Mouse (Mus musculus): Measurements from ENCODE around the gene Myh14.

DNA sequence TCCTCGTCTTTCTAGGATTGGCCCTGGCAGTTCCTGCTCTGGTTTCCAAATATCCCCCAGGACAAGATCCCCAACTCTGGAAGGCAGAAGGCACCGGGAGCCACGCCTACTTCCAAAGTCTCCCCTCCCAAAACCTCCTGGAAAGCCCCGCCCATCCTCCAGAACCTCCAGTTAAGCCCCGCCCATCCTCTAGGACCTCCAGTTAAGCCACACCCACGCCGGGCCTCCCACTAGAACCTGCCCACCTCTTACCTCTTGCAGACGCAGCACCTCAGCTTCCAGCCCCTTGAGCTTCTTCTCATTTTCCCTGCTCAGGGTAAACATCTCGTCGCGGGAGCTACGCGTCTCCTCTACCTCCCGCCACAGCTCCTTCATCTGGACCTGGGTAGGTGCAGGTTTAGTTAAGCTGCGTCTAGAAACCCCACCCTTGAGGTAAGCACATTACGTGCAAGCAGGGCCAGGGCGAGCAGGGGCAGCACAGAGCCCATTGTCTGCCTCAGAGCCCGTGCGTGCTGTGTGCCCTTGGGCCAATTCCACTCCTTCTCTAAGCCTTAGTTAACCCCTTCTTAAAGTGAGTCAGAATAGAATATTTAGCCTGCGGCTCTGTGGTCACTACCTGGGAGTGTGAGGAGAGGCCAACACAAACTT is 56.5 kb downstream of the Myh14 start:
- TF ChIP-seq POLR2A (IDR thresholded peaks at IDR 0.05; ENCODE audit: borderline replicate concordance, insufficient read depth, low read length): no peak
- TF ChIP-seq CTCF (IDR thresholded peaks at IDR 0.05; ENCODE audit: borderline replicate concordance, insufficient read depth, low read depth, low read length): no peak
